Mouse (Mus musculus) heart, postnatal 0 days (tissue): ENCODE data around the gene Ulk2.

Experiments used
- CTCF ChIP-seq: IDR thresholded peaks from 2 replicates; pipeline ENCODE4 v1.5.1; 2016; ENCODE audit warnings: antibody characterized with exemption, control low read depth, low read depth
- EP300 ChIP-seq: IDR thresholded peaks from 2 replicates; pipeline ENCODE4 v1.6.1; 2016; ENCODE audit warnings: antibody characterized with exemption, low read depth

DNA sequence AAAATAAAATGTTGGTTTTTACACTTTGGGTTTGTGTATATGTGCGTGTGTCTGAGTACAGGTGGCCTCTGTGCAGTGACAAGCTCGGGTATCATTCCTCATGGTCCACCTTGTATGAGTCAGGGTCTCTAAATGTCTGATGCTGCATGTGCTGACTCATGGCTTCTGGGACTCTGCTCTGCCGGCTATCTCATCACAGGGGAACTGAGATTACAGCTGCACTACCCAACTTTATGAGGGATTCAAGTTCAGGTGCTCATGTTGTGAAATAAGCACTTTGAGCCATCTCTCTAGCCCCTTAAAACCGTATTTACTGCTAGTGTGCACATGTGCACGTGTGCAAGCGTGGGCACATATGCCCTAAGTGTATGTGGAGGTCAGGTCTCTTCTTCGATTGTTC lies 122.2 kb downstream of the Ulk2 start:
- TF ChIP-seq CTCF (no peak), EP300 (no peak)
